Mouse (Mus musculus): ENCODE measurements around the gene Kctd4.

Kctd4 gene

DNA sequence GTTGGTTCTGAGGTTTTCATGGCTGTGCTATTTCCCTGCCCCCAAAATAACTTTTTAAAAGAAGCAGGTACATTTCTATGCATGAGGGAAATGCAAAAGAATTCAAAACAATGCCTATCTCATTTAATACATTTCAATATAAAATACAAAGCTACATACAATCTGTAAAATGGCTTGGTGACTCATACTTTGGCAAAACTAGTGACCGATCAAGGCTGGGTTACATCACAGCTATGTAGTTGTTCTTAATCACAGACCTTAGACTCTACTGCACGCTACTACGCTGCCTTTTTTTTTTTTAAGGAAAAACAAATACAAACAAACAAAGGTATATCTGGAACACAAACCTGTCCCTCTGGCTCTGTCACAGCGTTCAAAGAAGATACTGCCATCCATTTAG is 37.6 kb downstream of the Kctd4 start:
- no peak for DNase-seq

DNA sequence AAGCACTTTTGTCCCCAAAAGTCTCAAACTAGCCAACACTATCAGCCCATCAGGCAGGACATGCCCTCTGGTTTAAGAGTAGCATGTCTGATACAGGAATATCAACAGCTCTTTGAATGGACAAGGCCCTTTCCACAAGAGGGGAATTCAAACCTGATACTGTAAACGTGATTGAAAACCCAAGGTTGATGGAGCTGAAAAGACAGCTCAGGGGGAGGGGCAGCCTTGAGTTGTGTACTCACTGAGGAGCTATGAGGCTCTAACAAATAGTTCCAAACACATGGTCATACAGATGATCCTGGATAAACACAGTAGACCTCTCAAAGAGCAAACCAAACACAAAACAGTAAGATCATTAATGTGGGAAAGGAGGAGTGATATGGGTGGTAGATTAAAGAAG is 43.3 kb downstream of the Kctd4 start:
- DNase-seq = no peak

DNA sequence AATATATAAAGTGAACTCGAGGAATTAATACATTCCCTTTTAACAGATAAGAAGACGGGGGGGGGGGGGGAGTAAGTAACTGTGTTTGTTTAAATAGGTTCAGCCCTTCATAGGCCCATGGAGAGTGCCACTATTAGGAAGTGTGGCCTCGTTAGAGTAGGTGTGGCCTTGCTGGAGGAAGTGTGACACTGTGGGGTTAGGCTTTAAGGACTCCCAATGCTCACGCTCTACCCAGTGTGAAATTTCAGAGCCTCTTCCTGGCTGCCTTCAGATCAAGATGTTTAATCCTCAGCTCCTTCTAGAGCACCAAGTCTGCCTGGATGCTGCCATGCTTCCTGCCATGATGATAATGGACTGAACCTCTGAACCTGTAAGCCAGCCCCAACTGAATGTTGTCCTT is 47.0 kb downstream of the Kctd4 start:
- no peak for DNase-seq

DNA sequence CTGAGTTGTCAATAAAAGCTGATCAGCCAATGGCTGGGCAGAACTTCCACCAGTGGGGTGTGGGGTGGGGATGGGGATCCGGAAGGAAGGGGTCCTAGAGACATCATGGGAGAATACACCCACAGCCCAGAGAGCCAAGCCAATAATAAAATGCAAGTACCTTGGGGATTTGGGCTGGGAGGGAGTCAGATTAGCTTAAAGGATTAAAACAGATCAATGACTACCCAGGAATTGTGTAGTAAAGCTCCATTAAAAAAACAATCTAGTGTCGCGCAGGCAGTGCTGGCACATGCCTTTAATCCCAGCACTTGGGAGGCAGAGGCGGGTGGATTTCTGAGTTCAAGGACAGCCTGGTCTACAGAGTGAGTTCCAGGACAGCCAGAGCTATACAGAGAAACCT is 50.2 kb downstream of the Kctd4 start:
- DNase-seq = no peak

DNA sequence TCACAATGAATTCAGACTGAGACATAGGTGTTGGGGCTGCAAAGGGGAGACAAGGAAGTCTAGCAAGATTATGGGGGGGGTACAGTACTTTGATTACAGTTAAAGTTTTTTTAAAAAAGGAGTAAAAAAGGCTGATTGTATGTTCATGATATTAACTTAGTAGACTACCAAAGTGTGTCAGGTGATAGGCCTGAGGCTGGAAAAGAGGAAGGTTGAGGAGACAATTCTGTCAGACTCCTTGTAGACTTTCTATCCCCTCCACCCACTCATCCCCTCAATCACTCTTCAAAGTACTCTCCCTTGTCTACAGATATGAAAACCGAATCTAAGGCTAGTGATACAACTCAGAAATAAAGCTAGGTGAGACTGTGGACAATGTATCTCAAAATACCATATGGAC is 53.4 kb downstream of the Kctd4 start:
- no peak for DNase-seq

DNA sequence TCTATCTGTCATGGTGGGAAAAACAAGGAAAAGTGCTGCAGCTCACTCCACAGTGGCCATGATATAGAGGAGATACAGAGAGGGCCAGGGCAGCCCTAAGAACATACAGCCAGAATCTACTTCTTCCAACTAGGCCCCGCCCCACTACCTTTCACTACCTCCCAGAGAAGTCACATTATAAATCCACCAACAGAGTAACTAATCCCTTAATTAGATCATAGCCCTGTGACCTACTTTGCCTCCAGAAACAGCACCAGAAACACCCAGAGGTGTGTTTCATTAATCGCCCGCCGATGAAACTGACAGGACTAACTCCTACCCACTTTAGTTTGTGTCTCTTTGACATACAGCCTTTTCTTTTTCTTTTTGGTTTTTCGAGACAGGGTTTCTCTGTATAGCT is 54.4 kb downstream of the Kctd4 start:
- DNase-seq = no peak

DNA sequence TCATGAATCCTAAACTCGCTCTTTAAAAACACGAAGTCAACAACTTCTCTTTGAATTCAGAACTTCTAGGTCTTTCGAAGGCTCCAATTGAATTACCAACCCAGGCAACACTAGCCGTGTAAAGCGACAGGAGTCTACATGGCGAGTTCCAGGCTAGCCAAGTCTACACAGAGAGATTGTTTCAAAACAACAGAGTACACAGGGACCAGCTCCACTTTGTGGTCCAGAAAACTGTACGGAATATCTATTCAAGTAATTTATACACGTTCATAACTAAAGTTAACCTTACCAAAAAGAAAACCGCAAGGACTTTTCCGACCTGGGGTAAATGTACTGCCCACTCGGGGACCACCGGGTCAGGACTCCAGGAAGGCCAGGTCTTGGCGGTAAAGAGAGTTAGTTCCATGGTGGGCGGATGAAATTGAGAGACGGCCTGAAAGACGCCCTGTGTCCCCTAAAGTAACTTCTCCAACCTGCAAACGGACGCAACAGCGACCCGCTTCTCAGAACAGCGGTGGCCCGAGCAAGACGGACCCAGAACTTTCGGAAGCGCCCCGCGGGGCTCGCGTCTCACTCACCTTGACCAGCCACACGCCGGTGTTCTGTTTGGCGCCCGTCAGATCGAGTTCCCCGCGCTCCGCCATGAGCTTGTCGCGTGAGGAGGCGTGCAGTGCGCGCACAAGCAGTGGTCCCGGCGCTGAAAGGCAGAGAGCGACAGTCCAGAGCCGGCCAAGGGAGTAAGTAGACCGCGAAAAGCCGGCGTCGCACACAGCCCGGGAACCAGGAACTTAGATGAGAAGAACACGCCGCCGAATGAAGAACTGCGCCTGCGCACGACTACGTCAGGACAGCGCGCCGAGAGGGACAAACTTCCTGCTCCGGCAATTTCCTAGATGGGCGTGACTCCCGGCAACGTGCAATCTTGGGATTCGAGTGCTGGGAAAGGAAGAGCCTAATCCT is 55.6 kb downstream of the Kctd4 start, which contains the start of gene Gtf2f2:
Gene Gtf2f2 (minus strand): TSS at position 764 of the 960 bp plus-strand sequence.
- DNase-seq = peak; percentile 96

DNA sequence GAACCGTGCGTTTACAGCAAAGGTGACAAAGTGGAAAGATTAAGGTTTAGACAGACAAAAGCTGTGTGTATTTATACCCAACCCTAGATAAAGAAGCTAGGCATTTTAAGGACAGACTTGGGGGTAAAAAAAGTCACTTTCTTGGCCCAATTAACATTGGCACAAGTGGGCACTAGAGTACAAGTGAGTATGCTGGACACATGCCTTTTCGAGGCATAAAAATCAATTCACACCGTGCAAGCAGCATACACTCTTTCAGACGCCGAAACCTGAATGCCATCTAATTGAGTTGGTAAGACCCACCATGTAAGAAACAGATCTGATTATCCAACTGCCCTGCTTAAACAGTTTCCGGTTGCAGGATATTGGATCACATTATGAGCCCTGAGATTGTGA is 56.3 kb downstream of the Kctd4 start:
- DNase-seq = no peak

DNA sequence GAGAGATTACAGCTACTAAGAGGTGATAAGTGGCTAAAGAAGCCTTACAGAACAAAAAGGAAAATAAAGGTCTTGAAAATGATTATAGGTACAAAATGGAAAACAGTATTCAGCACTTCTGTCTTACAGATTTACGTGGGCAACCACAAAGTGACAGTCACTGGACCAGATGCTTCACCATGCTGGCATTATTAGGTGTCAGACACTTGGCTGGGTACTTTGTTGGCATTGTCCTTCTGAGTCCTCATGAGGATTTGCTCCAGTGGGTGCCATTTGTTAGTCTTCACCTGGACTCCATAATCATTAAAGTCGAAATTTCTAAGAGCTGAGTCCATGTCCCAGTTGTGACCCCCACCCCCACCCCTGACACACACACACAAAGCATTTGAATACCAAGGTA is 59.5 kb downstream of the Kctd4 start:
- no peak for DNase-seq
